Mouse (Mus musculus) testis, adult 2 months (tissue): Measurements from ENCODE around the gene Susd3.

ENCODE experiments used
- CTCF ChIP-seq: fragments of 200-500 bp; IDR thresholded peaks from 2 replicates; pipeline ENCODE4 v1.5.1; 2012; ENCODE audit warnings: low read depth, mild to moderate bottlenecking, inconsistent platforms, low read length, moderate library complexity; ENCODE audit not compliant: control insufficient read depth, insufficient read depth, insufficient replicate concordance
- POLR2A ChIP-seq: fragments of 200-500 bp; IDR thresholded peaks from 2 replicates; pipeline ENCODE4 v1.6.1; 2012; ENCODE audit warnings: low read depth, mild to moderate bottlenecking, inconsistent platforms, low read length, moderate library complexity; ENCODE audit not compliant: control insufficient read depth

- TF ChIP-seq CTCF: no peak
- no peak for TF ChIP-seq POLR2A
Observed at GRCm38 (mm10) chr13:49237617-49238016, 10.9 kb downstream of the Susd3 start.
